Mouse (Mus musculus): Measurements from ENCODE around the gene Olfr536. TPM values are rescaled to one million over a fixed set of nuclear protein-coding genes. Genes with fewer than 3 reads are reported as not detected.

Gene Olfr536
- polyA plus RNA-seq, 1 experiment from 2014 or later: not detected

Other genes starting within 250 kb of the Olfr536 start
- not detected in 2 replicates for gene Olfr525, start 186.5 kb downstream of the Olfr536 start, polyA plus RNA-seq (2015; fragmentation: Nextera tagmentation; extraction: Ambion mirVana)
- not detected in 2 replicates for gene Olfr527, start 173.4 kb downstream of the Olfr536 start, polyA plus RNA-seq (2015; fragmentation: Nextera tagmentation; extraction: Ambion mirVana)
- not detected in 2 replicates for gene Olfr60, start 145.7 kb downstream of the Olfr536 start, polyA plus RNA-seq (2015; fragmentation: Nextera tagmentation; extraction: Ambion mirVana)
- not detected in 2 replicates for gene Olfr530, start 131.1 kb downstream of the Olfr536 start, polyA plus RNA-seq (2015; fragmentation: Nextera tagmentation; extraction: Ambion mirVana)
- not detected in 2 replicates for gene Olfr531, start 104.5 kb downstream of the Olfr536 start, polyA plus RNA-seq (2015; fragmentation: Nextera tagmentation; extraction: Ambion mirVana)
- gene Olfr532, start 85.8 kb downstream of the Olfr536 start, polyA plus RNA-seq (2015; fragmentation: Nextera tagmentation; extraction: Ambion mirVana): not detected in 2 replicates
- gene Olfr533, start 44.0 kb downstream of the Olfr536 start, polyA plus RNA-seq (2015; fragmentation: Nextera tagmentation; extraction: Ambion mirVana): not detected in 2 replicates
- gene Olfr535, start 23.2 kb downstream of the Olfr536 start, polyA plus RNA-seq (2015; fragmentation: Nextera tagmentation; extraction: Ambion mirVana): not detected in 2 replicates
- gene Olfr538, start 60.5 kb upstream of the Olfr536 start, polyA plus RNA-seq (2015; fragmentation: Nextera tagmentation; extraction: Ambion mirVana): not detected in 2 replicates
- not detected in 2 replicates for gene Olfr46, start 93.9 kb upstream of the Olfr536 start, polyA plus RNA-seq (2015; fragmentation: Nextera tagmentation; extraction: Ambion mirVana)
- gene Olfr61, start 121.6 kb upstream of the Olfr536 start, polyA plus RNA-seq (2015; fragmentation: Nextera tagmentation; extraction: Ambion mirVana): not detected in 2 replicates
- not detected in 2 replicates for gene Olfr53, start 139.1 kb upstream of the Olfr536 start, polyA plus RNA-seq (2015; fragmentation: Nextera tagmentation; extraction: Ambion mirVana)
- gene Olfr539, start 152.5 kb upstream of the Olfr536 start, polyA plus RNA-seq (2015; fragmentation: Nextera tagmentation; extraction: Ambion mirVana): not detected in 2 replicates
- not detected in 2 replicates for gene Olfr45, start 174.6 kb upstream of the Olfr536 start, polyA plus RNA-seq (2015; fragmentation: Nextera tagmentation; extraction: Ambion mirVana)
- not detected in 2 replicates for gene Olfr541, start 189.9 kb upstream of the Olfr536 start, polyA plus RNA-seq (2015; fragmentation: Nextera tagmentation; extraction: Ambion mirVana)